Comparison of ENCODE assay signal across 10 mouse cellular contexts in the genomic region with DNA sequence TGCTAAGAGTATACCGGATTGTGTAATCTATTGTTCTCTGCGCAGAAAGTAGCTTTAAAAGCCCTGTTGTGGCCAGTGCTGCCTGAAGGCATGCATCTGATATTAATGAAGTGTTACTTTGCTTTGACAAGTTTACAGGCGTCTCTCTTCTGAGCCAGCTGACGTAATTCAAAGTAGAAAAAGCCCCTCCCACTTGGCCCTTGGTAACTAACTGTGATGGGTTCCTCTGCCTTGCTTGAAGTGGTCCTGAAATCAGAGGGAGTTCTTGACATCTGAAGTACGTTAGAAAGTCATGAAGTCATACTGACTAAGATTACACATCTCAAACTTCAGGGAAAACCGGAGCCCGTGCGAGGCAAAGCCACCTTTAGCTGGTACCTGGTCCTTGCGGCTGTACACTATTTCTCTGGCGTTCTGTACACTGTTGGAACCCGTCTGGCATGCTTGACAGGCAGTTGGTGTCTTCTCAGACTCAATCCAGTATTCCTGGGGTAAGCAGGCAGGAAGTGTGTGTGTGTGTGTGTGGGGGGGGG.
DNase-seq lines count a peak whose midpoint lies in the region; ATAC-seq and TF ChIP-seq lines count a peak whose summit lies in the region.
"Had no signal": no experiment of that assay in that cellular context is flagged by ENCODE, and none has a peak within 500 bp of the region (broad histone marks: within the 10 kb centered on the region; RNA-seq: fewer than 3 reads in every experiment).

No protein-coding gene starts in this region.

- H3K4me1 ChIP-seq in neural tube, embryonic 11.5 days (ENCODE audit: control insufficient read depth, insufficient read depth, low read length), result no peaks in the 10 kb centered on the region
- no peaks in the 10 kb centered on the region for H3K4me1 ChIP-seq in neural tube, embryonic 15.5 days
- H3K4me1 ChIP-seq in kidney, postnatal 0 days (replicated peaks; ENCODE audit: insufficient read depth, low read length), result no peaks in the 10 kb centered on the region
- no peaks in the 10 kb centered on the region for H3K4me1 ChIP-seq in stomach, postnatal 0 days (replicated peaks; ENCODE audit: control insufficient read depth, insufficient read depth)

- no peak for TF ChIP-seq CTCF in kidney, postnatal 0 days (IDR thresholded peaks at IDR 0.05; ENCODE audit: low read depth)
- no peak for TF ChIP-seq CTCF in stomach, postnatal 0 days (IDR thresholded peaks at IDR 0.05; ENCODE audit: low read depth)

- H3K27ac ChIP-seq in neural tube, embryonic 11.5 days (ENCODE audit: low read depth, low read length), result no peak overlapping the region
- no peak overlapping the region for H3K27ac ChIP-seq in neural tube, embryonic 15.5 days (replicated peaks)
- no peak overlapping the region for H3K27ac ChIP-seq in kidney, postnatal 0 days
- no peak overlapping the region for H3K27ac ChIP-seq in stomach, postnatal 0 days (replicated peaks)

- H3K4me3 ChIP-seq in neural tube, embryonic 11.5 days (ENCODE audit: low read depth, low read length), result no peak overlapping the region
- H3K4me3 ChIP-seq in neural tube, embryonic 15.5 days (replicated peaks), result no peak overlapping the region
- no peak overlapping the region for H3K4me3 ChIP-seq in kidney, postnatal 0 days (replicated peaks; ENCODE audit: low read depth, low read length)
- H3K4me3 ChIP-seq in stomach, postnatal 0 days (ENCODE audit: low read depth, low read length), result no peak overlapping the region
- H3K4me3 ChIP-seq: hindbrain, embryonic 15.5 days had no signal

- no peaks in the 10 kb centered on the region for H3K36me3 ChIP-seq in neural tube, embryonic 11.5 days (ENCODE audit: control insufficient read depth, insufficient read depth, low read length)
- H3K36me3 ChIP-seq in neural tube, embryonic 15.5 days, result no peaks in the 10 kb centered on the region
- H3K36me3 ChIP-seq in kidney, postnatal 0 days (ENCODE audit: insufficient read depth, low read length), result no peaks in the 10 kb centered on the region
- no peaks in the 10 kb centered on the region for H3K36me3 ChIP-seq in stomach, postnatal 0 days (ENCODE audit: control insufficient read depth, insufficient read depth, low read length)
- H3K36me3 ChIP-seq: hindbrain, embryonic 15.5 days had no signal

- no peaks in the 10 kb centered on the region for H3K27me3 ChIP-seq in neural tube, embryonic 11.5 days (ENCODE audit: control insufficient read depth, insufficient read depth, low read length)
- no peaks in the 10 kb centered on the region for H3K27me3 ChIP-seq in neural tube, embryonic 15.5 days (replicated peaks)
- no peaks in the 10 kb centered on the region for H3K27me3 ChIP-seq in kidney, postnatal 0 days (ENCODE audit: insufficient read depth, low read length)
- no peaks in the 10 kb centered on the region for H3K27me3 ChIP-seq in stomach, postnatal 0 days (ENCODE audit: control insufficient read depth, insufficient read depth, low read length)
- H3K27me3 ChIP-seq: hindbrain, embryonic 15.5 days; Patski had no signal

- H3K9ac ChIP-seq in neural tube, embryonic 11.5 days (ENCODE audit: low read length), result no peak overlapping the region
- no peak overlapping the region for H3K9ac ChIP-seq in neural tube, embryonic 15.5 days (replicated peaks)
- H3K9ac ChIP-seq in kidney, postnatal 0 days (ENCODE audit: low read depth, low read length), result no peak overlapping the region
- H3K9ac ChIP-seq in stomach, postnatal 0 days (ENCODE audit: low read length), result no peak overlapping the region
- H3K9ac ChIP-seq: hindbrain, embryonic 15.5 days had no signal

- H3K4me2 ChIP-seq in neural tube, embryonic 11.5 days (ENCODE audit: low read depth), result no peak overlapping the region
- H3K4me2 ChIP-seq in neural tube, embryonic 15.5 days, result no peak overlapping the region
- H3K4me2 ChIP-seq in kidney, postnatal 0 days (ENCODE audit: low read length), result peak overlapping the region; percentile 30; the same call in 1 of the 2 replicates
- no peak overlapping the region for H3K4me2 ChIP-seq in stomach, postnatal 0 days (replicated peaks; ENCODE audit: low read depth)
- H3K4me2 ChIP-seq: hindbrain, embryonic 15.5 days had no signal

- peak; percentile 48 for ATAC-seq in neural tube, embryonic 11.5 days (ENCODE audit: insufficient read depth, low FRiP score, low TSS enrichment)
- no peak; the same call in 1 of the 2 replicates for ATAC-seq in neural tube, embryonic 15.5 days (ENCODE audit: low FRiP score)
- peak; percentile 25; the same call in 1 of the 2 replicates for ATAC-seq in granulocyte monocyte progenitor cell, adult 5-6 weeks (replicated peaks; ENCODE audit: poor library complexity, severe bottlenecking)
- peak; percentile 33 for ATAC-seq in kidney, postnatal 0 days (replicated peaks; ENCODE audit: low FRiP score, low read depth)
- ATAC-seq in stomach, postnatal 0 days (ENCODE audit: low FRiP score, low TSS enrichment), result 0 out of 2 replicates have a peak, but pooled peaks have one; percentile 18
- ATAC-seq: Patski had no signal

- no peak for TF ChIP-seq EP300 in stomach, postnatal 0 days (optimal IDR thresholded peaks at IDR 0.05)

- H3K9me3 ChIP-seq in neural tube, embryonic 11.5 days (ENCODE audit: control insufficient read depth, low read length), result no peaks in the 10 kb centered on the region
- H3K9me3 ChIP-seq in neural tube, embryonic 15.5 days (replicated peaks), result no peaks in the 10 kb centered on the region; the same call in 1 of the 2 replicates
- no peaks in the 10 kb centered on the region for H3K9me3 ChIP-seq in kidney, postnatal 0 days (replicated peaks; ENCODE audit: low read length)
- H3K9me3 ChIP-seq in stomach, postnatal 0 days (ENCODE audit: control insufficient read depth, low read length), result no peaks in the 10 kb centered on the region
- H3K9me3 ChIP-seq: hindbrain, embryonic 15.5 days had no signal

- DNase-seq in neural tube, embryonic 11.5 days (ENCODE audit: low spot score), result no peak
- peak; percentile 26 for DNase-seq in kidney, postnatal 0 days (ENCODE audit: low spot score)
- no peak for DNase-seq in stomach, postnatal 0 days (ENCODE audit: low spot score)
- no peak for DNase-seq in right cerebral cortex, adult 18-20 months
- DNase-seq in layer of hippocampus, adult 8-10 months (ENCODE audit: low spot score in 2 of 2), result no peak
- DNase-seq in layer of hippocampus, adult 9-10 months (ENCODE audit: low spot score), result no peak

- WGBS in neural tube, embryonic 11.5 days, result 65% methylated on average over 11 of the region's 11 CpGs
- WGBS in neural tube, embryonic 15.5 days, result 61% methylated on average over 11 of the region's 11 CpGs
- WGBS in kidney, postnatal 0 days, result 36% methylated on average over 11 of the region's 11 CpGs
- WGBS in stomach, postnatal 0 days, result 49% methylated on average over 11 of the region's 11 CpGs
